Mouse (Mus musculus) heart, embryonic 16.5 days (tissue): ENCODE measurements around the gene Fam69b. TPM values are rescaled to one million over a fixed set of nuclear protein-coding genes. Genes with fewer than 3 reads are reported as not detected.

Source experiments
- ATAC-seq: fragments of 200-750 bp; cut with Nextera tagmentation; replicated peaks from 2 replicates; pipeline ENCODE4 v1.8.0; 2017; ENCODE audit warnings: moderate number of reproducible peaks; ENCODE audit not compliant: insufficient read depth, low FRiP score; ENCODE audit errors: extremely low read depth
- H3K27ac ChIP-seq: fragments of 300-500 bp; sonication (generic); 2 replicates; pipeline ENCODE4 v1.5.1; 2014; ENCODE audit warnings: mild to moderate bottlenecking, low read length, control low read depth, moderate library complexity
- H3K27me3 ChIP-seq: fragments of 300-500 bp; sonication (generic); 2 replicates; pipeline ENCODE4 v1.6.1; 2014; ENCODE audit warnings: low read length, mixed read lengths; ENCODE audit not compliant: control insufficient read depth, insufficient read depth
- H3K36me3 ChIP-seq: fragments of 300-500 bp; sonication (generic); 2 replicates; pipeline ENCODE4 v1.6.1; 2014; ENCODE audit not compliant: control insufficient read depth, insufficient read depth
- H3K4me1 ChIP-seq: fragments of 300-500 bp; sonication (generic); 2 replicates; pipeline ENCODE4 v1.6.1; 2014; ENCODE audit warnings: low read length, mixed read lengths; ENCODE audit not compliant: control insufficient read depth, insufficient read depth
- H3K4me2 ChIP-seq: fragments of 300-500 bp; sonication (generic); 2 replicates; pipeline ENCODE4 v1.6.1; 2014; ENCODE audit warnings: low read depth, mild to moderate bottlenecking, control low read depth, low read length
- H3K4me3 ChIP-seq: fragments of 300-500 bp; sonication (generic); 2 replicates; pipeline ENCODE4 v1.5.1; 2014; ENCODE audit warnings: mild to moderate bottlenecking, control low read depth, low read length
- H3K9ac ChIP-seq: fragments of 300-500 bp; sonication (generic); 2 replicates; pipeline ENCODE4 v1.6.1; 2014; ENCODE audit warnings: low read length, control low read depth
- H3K9me3 ChIP-seq: fragments of 300-500 bp; sonication (generic); replicated peaks from 2 replicates; pipeline ENCODE4 v1.6.1; 2016; ENCODE audit warnings: low read length; ENCODE audit not compliant: control insufficient read depth
- WGBS: fragments of 180-500 bp; shearing (Covaris S2); extraction: QIAGEN DNeasy Blood & Tissue Kit; methylation state at CpG from one replicate; pipeline ENCODE4 v1.1.7; 2014; 5-methylcytosine and 5-hydroxymethylcytosine counted together
- polyA plus RNA-seq: library from polyadenylated mRNA; unstranded; fragments of >200 nt; fragmentation: Nextera tagmentation; extraction: Ambion mirVana; gene quantifications from 2 replicates; pipeline ENCODE4 v1.2.1, GENCODE M21; 2015

Gene Fam69b
- polyA plus RNA-seq, 1 experiment from 2014 or later: 12.5 TPM

DNA sequence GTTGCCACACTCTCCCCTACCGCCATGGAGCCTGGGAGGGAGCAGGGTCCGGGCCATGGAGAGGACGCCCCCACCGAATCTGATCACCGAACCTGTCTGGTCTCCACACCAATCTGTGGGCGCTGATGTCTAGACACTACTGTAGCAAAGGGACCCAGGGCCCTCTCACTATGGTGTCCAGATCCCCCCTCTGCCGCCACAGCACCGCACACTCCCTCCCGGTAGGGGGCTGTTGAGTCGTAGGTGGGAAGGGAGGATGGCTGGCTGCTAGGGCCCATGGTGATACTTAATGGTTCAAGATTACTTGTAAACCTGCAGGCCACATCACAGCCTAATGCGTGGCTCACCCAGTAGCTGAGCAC is 41.2 kb upstream of the Fam69b start:
- Histone ChIP-seq H3K27me3 (no peaks in the 10 kb centered on the region; the same call in 1 of the 2 replicates), H3K4me1 (peaks cover 24% of the 10 kb centered on the region), H3K9ac (peak overlapping the region; percentile 83), H3K4me2 (peak overlapping the region; percentile 81), H3K36me3 (peaks cover 3% of the 10 kb centered on the region; the same call in 1 of the 2 replicates), H3K4me3 (peak overlapping the region; percentile 73), H3K9me3 (no peaks in the 10 kb centered on the region), H3K27ac (peak overlapping the region; percentile 81)
- 4% methylated on average over 11 of the region's 11 CpGs for WGBS
- ATAC-seq: no peak; the same call in 1 of the 2 replicates

DNA sequence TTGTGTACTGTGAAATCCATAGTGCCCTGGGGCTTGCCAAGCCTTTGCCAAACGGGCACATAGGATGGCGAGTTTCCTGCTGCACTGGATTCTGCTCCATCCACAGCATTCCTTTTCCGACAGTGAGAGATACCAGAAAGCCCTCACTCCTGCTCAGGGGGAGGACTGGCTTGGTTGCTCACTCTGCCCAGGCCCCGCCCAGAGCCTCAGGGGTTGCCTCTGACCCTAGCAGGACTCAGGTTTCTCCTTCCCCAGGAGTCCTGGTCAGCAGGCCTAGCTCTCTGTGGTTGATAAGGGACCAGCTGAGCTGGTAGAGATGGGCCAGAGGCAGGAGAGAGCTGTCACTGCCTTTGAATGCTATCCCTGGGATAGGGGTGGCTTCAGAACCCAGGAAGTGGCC is 39.7 kb upstream of the Fam69b start:
- Histone ChIP-seq H3K36me3 (peaks cover 7% of the 10 kb centered on the region), H3K4me1 (peaks cover 19% of the 10 kb centered on the region), H3K4me2 (peak overlapping the region; percentile 81), H3K9ac (peak overlapping the region; percentile 83), H3K27me3 (no peaks in the 10 kb centered on the region; the same call in 1 of the 2 replicates), H3K27ac (peak overlapping the region; percentile 81), H3K4me3 (peak overlapping the region; percentile 73), H3K9me3 (no peaks in the 10 kb centered on the region)
- WGBS: 31% methylated on average over 4 of the region's 4 CpGs
- ATAC-seq: no peak

DNA sequence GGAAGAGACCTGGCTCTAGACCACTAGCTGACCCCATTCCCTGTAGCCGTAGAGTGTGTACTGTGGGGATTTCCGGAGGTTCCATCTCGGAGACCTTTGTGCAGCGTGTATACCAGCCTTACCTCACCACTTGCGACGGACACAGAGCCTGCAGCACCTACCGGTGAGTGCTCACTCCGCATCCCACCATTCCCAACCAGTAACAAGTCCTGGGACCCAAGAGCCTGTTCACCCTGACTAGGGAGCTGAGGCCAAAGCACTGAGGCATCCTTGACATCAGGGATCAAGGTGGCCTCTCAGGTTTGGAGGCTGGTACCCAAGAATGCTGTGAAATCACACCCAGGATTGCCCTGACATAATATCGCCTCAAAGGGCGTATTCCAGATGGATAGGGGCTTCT is 39.0 kb upstream of the Fam69b start:
- H3K9ac ChIP-seq: peak overlapping the region; percentile 83
- H3K4me3 ChIP-seq: peak overlapping the region; percentile 73
- ATAC-seq: no peak
- peak overlapping the region; percentile 81; the same call in 1 of the 2 replicates for H3K27ac ChIP-seq
- H3K9me3 ChIP-seq: no peaks in the 10 kb centered on the region
- 81% methylated on average over 10 of the region's 10 CpGs for WGBS
- peaks cover 10% of the 10 kb centered on the region for H3K36me3 ChIP-seq
- peak overlapping the region; percentile 81 for H3K4me2 ChIP-seq
- H3K27me3 ChIP-seq: no peaks in the 10 kb centered on the region; the same call in 1 of the 2 replicates
- H3K4me1 ChIP-seq: peaks cover 19% of the 10 kb centered on the region

DNA sequence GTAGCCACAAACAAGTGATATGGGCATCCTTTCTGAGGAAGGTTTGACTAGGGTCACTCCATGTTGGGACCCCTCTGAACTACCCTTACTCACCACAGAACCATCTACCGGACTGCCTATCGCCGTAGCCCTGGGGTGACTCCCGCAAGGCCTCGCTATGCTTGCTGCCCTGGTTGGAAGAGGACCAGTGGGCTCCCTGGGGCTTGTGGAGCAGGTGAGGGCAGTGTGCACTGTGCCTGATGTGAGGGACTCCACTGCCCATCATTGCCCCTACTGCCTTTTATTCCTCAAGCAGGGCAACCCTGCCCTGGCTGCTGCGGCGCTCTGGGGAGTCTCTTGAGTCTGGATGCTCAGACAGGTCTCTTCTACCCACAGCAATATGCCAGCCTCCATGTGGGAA is 38.0 kb upstream of the Fam69b start:
- Histone ChIP-seq H3K4me3 (peak overlapping the region; percentile 73), H3K27me3 (no peaks in the 10 kb centered on the region; the same call in 1 of the 2 replicates), H3K4me1 (peaks cover 19% of the 10 kb centered on the region), H3K27ac (peak overlapping the region; percentile 10; the same call in 1 of the 2 replicates), H3K9me3 (no peaks in the 10 kb centered on the region), H3K9ac (peak overlapping the region; percentile 34; the same call in 1 of the 2 replicates), H3K4me2 (peak overlapping the region; percentile 81), H3K36me3 (peaks cover 16% of the 10 kb centered on the region)
- WGBS: 86% methylated on average over 7 of the region's 7 CpGs
- no peak for ATAC-seq

DNA sequence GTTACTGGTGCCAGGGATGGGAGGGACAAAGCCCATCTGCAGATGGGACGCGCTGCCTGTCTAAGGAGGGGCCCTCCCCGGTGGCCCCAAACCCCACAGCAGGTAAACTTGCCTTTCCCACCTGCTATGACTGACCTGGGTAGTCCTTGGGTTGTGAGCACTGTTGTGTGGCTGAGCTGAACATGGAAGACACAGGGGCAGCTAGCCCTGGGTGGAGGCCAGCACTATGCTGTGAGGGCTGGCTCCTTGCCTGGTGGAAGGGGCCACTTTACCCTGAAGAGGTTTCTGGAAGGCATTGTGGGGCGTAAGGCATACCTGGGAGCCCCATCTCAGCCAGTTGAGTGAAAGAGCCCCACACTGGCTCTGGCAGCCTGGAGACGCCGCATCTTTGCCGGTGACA is 37.3 kb upstream of the Fam69b start:
- Histone ChIP-seq H3K36me3 (peaks cover 16% of the 10 kb centered on the region), H3K4me3 (peak overlapping the region; percentile 13; the same call in 1 of the 2 replicates), H3K27ac (no peak overlapping the region; the same call in 1 of the 2 replicates), H3K4me2 (peak overlapping the region; percentile 81; the same call in 1 of the 2 replicates), H3K27me3 (no peaks in the 10 kb centered on the region; the same call in 1 of the 2 replicates), H3K9me3 (no peaks in the 10 kb centered on the region), H3K4me1 (peaks cover 19% of the 10 kb centered on the region), H3K9ac (peak overlapping the region; percentile 34; the same call in 1 of the 2 replicates)
- no peak for ATAC-seq
- 85% methylated on average over 7 of the region's 7 CpGs for WGBS

DNA sequence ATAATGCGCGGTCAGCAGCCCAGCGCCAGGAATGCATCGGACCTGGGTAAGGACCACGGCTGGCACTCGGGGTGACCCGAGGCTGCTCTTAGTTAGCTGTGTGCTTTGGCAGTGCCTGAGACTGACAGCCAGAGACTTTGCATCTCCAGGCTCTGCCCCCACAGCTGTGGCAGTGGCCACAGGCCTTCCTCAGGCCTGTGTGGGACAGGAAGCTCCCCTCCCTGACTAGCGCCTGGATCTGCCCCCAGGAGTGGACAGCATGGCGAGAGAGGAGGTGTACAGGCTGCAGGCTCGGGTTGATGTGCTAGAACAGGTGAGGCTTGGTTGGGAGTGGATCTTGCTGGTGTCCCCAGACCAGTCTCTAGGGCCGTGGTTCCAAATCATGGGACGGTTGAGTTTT is 36.8 kb upstream of the Fam69b start:
- Histone ChIP-seq H3K9ac (peak overlapping the region; percentile 34; the same call in 1 of the 2 replicates), H3K27ac (no peak overlapping the region), H3K4me1 (peaks cover 17% of the 10 kb centered on the region), H3K4me3 (no peak overlapping the region), H3K36me3 (peaks cover 16% of the 10 kb centered on the region), H3K27me3 (no peaks in the 10 kb centered on the region; the same call in 1 of the 2 replicates), H3K9me3 (no peaks in the 10 kb centered on the region), H3K4me2 (no peak overlapping the region)
- ATAC-seq: no peak
- 80% methylated on average over 12 of the region's 12 CpGs for WGBS

DNA sequence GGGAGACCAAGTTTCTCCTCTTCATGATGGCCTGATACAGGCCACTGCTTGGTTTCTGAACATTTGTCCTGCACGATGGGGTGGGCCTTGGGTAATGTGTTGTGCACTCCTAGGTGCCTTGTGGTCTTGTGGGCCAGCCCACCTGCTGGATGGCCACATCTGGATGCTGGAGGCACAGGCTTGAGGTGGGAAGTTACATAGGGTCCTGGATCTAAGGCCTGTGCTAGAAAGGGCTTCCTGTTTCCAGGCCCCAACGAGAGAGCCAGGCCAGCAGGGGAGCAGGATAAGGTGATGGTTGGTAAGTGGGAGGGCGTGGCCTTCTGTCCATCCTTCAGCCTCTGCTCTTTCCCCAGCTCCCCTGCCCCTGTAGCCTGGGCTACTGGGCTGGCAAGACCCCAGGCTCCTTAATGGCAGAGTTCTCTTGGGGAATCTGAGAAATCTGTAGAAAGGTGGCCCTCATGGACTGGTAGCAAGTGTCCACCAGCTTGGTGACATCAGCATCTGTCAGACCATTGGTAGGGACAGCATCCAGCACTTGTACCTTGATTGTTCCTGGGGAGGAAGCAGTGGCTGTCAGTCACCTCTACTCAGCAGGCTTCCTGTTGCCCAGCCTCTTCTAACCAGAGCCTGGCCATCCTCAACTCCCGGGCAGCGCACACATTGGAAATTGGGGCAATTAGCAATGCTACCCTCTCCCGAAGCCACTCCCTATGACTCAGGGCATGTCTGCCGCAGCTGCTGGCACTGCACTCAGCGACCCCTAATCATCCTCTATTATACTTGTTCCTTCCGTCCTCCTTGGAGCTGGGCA is 34.8 kb upstream of the Fam69b start:
- WGBS: 67% methylated on average over 9 of the region's 9 CpGs
- Histone ChIP-seq H3K27ac (no peak overlapping the region; the same call in 1 of the 2 replicates), H3K4me2 (no peak overlapping the region), H3K9me3 (no peaks in the 10 kb centered on the region), H3K4me3 (no peak overlapping the region), H3K9ac (no peak overlapping the region), H3K36me3 (peaks cover 16% of the 10 kb centered on the region), H3K4me1 (peaks cover 8% of the 10 kb centered on the region), H3K27me3 (no peaks in the 10 kb centered on the region)
- ATAC-seq: peak; percentile 1; the same call in 1 of the 2 replicates

DNA sequence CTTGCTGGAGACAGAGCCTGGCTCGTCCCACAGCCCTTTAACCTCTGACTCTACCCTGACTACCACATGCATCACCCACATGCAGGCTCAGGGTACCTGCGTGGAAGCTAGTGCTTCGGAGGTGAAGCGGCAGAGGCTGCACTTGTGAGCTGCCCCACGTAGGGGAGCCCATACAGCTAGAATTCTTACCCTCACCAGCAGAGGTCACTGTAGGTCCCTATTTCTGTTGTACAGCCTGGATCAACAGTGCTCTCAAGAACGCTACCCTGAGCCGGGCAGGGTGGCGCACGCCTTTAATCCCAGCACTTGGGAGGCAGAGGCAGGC is 34.3 kb upstream of the Fam69b start:
- 54% methylated on average over 9 of the region's 9 CpGs for WGBS
- H3K36me3 ChIP-seq: peaks cover 16% of the 10 kb centered on the region
- no peak overlapping the region for H3K9ac ChIP-seq
- H3K27me3 ChIP-seq: no peaks in the 10 kb centered on the region
- no peak overlapping the region for H3K4me3 ChIP-seq
- no peaks in the 10 kb centered on the region for H3K9me3 ChIP-seq
- H3K4me2 ChIP-seq: no peak overlapping the region
- ATAC-seq: peak; percentile 2
- peaks cover 7% of the 10 kb centered on the region for H3K4me1 ChIP-seq
- H3K27ac ChIP-seq: no peak overlapping the region

DNA sequence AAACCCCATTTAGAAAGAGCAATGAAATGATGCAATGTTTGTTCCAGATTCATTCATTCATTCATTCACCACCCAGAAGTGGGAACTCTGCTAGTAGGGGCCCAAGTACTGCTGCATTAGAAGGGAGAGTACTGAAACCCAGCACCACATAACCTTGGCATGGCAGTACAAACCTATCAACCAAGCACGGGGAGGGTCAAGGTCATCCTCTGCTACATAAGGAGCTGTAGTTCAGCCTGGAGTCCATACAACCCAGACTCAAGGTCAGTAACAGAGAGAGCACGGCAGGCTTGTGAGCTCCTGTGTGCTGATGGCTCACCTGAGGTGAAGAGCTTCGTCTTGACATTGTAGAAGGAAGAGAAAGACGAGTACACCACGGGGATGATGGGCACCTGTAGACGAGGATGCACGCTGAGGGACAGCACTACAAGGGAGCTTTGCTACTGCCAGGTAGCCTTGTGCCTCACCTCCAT is 33.8 kb upstream of the Fam69b start:
- no peak overlapping the region for H3K9ac ChIP-seq
- no peak overlapping the region for H3K4me2 ChIP-seq
- 0 out of 2 replicates have a peak, but pooled peaks have one; percentile 0 for ATAC-seq
- H3K9me3 ChIP-seq: no peaks in the 10 kb centered on the region
- no peak overlapping the region for H3K27ac ChIP-seq
- no peak overlapping the region for H3K4me3 ChIP-seq
- 75% methylated on average over 7 of the region's 7 CpGs for WGBS
- peaks cover 7% of the 10 kb centered on the region for H3K4me1 ChIP-seq
- H3K36me3 ChIP-seq: peaks cover 16% of the 10 kb centered on the region
- H3K27me3 ChIP-seq: no peaks in the 10 kb centered on the region
